Mouse (Mus musculus): ENCODE results near the gene Pou5f2. TPM values are rescaled to one million over a fixed set of nuclear protein-coding genes. Genes with fewer than 3 reads are reported as not detected.

Gene Pou5f2
- total RNA-seq, 1 experiment: 0.85 TPM

DNA sequence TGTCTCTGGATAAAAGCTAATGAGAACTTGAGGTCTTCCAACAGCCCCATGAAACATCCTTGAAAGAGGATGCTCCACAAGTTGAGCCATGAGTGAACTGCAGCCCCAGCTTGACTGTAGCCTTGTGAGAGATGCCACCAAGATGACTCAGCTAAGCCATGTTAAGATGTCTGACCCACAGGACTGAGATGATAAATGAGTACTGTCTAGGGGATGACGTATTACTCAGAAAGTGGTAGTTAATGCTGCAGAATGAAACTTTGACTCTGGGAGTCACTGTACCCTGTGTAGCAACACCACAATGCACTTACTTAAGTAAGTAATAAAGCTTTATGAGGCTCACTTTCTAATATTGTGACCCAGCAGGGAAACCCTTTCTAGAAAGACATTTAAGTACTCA is 14.5 kb upstream of the Pou5f2 start:
- TF ChIP-seq ZNF384 (IDR thresholded peaks at IDR 0.05; ENCODE audit: low read depth, low read length): no peak
- no peak for TF ChIP-seq HCFC1 (IDR thresholded peaks at IDR 0.05; ENCODE audit: borderline replicate concordance, insufficient read depth, low read length)
- TF ChIP-seq ZC3H11A (IDR thresholded peaks at IDR 0.05; ENCODE audit: borderline replicate concordance, low read depth, low read length): no peak
- Histone ChIP-seq H3K27ac (ENCODE audit: insufficient read depth, low read depth, low read length, poor library complexity, severe bottlenecking) (no peak overlapping the region), H3K9me3 (ENCODE audit: control insufficient read depth, insufficient read depth, low read depth, low read length) (no peaks in the 10 kb centered on the region), H3K9ac (ENCODE audit: insufficient read depth, low read depth, low read length, poor library complexity, severe bottlenecking) (no peak overlapping the region), H3K4me3 (ENCODE audit: insufficient read depth in 1 of 2, low read depth in 1 of 2, low read length in 2 of 2, poor library complexity in 1 of 2, severe bottlenecking in 1 of 2) (no peak overlapping the region), H3K4me1 (ENCODE audit: control insufficient read depth in 2 of 2, insufficient read depth in 2 of 2, low read length in 2 of 2, poor library complexity in 1 of 2) (no peaks in the 10 kb centered on the region), H3K36me3 (ENCODE audit: control insufficient read depth, insufficient read depth, low read length, poor library complexity, severe bottlenecking) (no peaks in the 10 kb centered on the region)
- no peak for DNase-seq (ENCODE audit: low read depth, low spot score)
- in situ Hi-C loops (cut with MboI; ENCODE audit: low sequenced_read_pairs in 2 of 2, unreplicated experiment in 2 of 2): no loop called here

DNA sequence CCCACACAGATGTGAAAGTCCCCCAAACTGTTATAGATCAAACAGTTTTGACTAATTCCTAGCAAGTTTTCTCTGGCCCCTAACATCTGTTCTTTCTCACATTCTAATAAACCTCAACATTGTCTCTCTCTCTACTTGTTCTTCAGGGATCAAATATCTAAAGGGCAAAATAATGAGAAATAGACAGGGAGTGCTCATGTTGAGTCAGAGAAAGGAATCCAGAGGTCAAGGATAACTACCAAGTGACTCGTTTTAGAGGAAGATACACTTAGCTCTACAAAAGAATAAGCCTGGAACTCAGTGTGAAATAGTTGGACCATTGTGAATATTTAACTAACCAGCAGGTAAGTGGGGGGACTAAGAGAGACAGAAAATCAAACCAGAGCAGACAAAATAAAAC is 8.1 kb downstream of the Pou5f2 start:
- TF ChIP-seq MAFK (IDR thresholded peaks at IDR 0.05; ENCODE audit: insufficient read depth, low read depth, low read length) (no peak), CHD2 (IDR thresholded peaks at IDR 0.05; ENCODE audit: low read depth, low read length) (no peak), HCFC1 (IDR thresholded peaks at IDR 0.05; ENCODE audit: borderline replicate concordance, insufficient read depth, low read length) (no peak), ZC3H11A (IDR thresholded peaks at IDR 0.05; ENCODE audit: borderline replicate concordance, low read depth, low read length) (no peak), ZNF384 (IDR thresholded peaks at IDR 0.05; ENCODE audit: low read depth, low read length) (no peak)
- no peaks in the 10 kb centered on the region for H3K4me1 ChIP-seq (ENCODE audit: control insufficient read depth in 2 of 2, insufficient read depth in 2 of 2, low read length in 2 of 2, poor library complexity in 1 of 2)
- no peak overlapping the region for H3K9ac ChIP-seq (ENCODE audit: insufficient read depth, low read depth, low read length, poor library complexity, severe bottlenecking)
- in situ Hi-C loops (cut with MboI; ENCODE audit: low sequenced_read_pairs in 2 of 2, unreplicated experiment in 2 of 2): loop anchor here in 1 of 2 experiments (5.0 kb wide), 1 partner anchor 861 kb away; no protein-coding TSS in a partner anchor
- no peak overlapping the region for H3K27ac ChIP-seq (ENCODE audit: insufficient read depth, low read depth, low read length, poor library complexity, severe bottlenecking)
- no peak overlapping the region for H3K4me3 ChIP-seq (ENCODE audit: insufficient read depth in 1 of 2, low read depth in 1 of 2, low read length in 2 of 2, poor library complexity in 1 of 2, severe bottlenecking in 1 of 2)
- H3K36me3 ChIP-seq (ENCODE audit: control insufficient read depth, insufficient read depth, low read length, poor library complexity, severe bottlenecking): no peaks in the 10 kb centered on the region
- H3K9me3 ChIP-seq (ENCODE audit: control insufficient read depth, insufficient read depth, low read depth, low read length): no peaks in the 10 kb centered on the region
- DNase-seq (ENCODE audit: low read depth, low spot score): no peak

DNA sequence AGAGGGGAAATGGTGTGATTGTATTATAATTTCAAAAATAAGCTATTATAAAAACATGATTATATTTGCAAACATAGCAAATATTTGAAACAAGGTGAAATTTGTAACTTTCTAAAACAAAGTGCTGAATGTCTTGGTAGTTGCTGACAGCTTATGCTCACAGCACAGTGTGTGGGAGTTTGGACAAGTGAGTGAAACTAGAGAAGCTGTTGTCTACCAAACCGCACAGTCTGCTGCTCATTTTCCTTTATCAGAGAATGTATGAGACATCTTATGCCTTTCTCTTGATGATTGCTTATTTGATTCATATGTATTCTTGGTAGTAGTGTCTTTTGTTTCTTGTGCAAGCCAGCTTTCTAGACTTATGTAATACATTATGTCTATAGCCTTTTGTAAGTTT is 12.5 kb downstream of the Pou5f2 start:
- DNase-seq (ENCODE audit: low read depth, low spot score): no peak
- no peaks in the 10 kb centered on the region for H3K9me3 ChIP-seq (ENCODE audit: control insufficient read depth, insufficient read depth, low read depth, low read length)
- in situ Hi-C loops (cut with MboI; ENCODE audit: low sequenced_read_pairs in 2 of 2, unreplicated experiment in 2 of 2): no loop called here

DNA sequence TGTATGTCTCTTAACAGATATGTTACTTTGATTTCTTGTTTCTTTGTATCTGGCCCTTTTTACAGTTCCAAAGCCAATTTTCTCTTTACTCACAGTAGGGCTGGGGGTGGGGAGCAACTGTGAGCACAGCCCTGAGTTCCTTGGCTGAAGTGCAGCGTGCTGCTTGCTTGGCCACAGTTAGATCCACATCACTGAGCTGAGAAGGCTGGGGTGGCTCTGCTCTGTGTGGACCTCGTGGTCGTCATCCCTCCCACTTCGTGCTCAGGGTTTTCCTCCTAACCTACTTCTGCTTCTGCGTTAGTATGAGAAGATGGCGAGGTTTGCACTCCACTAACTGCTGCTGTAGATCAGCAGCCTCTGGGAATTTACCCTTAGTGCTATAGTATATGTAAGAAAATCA is 18.5 kb downstream of the Pou5f2 start:
- no peaks in the 10 kb centered on the region for H3K36me3 ChIP-seq (ENCODE audit: control insufficient read depth, insufficient read depth, low read length, poor library complexity, severe bottlenecking)
- no peak overlapping the region for H3K27ac ChIP-seq (ENCODE audit: insufficient read depth, low read depth, low read length, poor library complexity, severe bottlenecking)
- no peak for DNase-seq (ENCODE audit: low read depth, low spot score)
- no peaks in the 10 kb centered on the region for H3K9me3 ChIP-seq (ENCODE audit: control insufficient read depth, insufficient read depth, low read depth, low read length)
- H3K9ac ChIP-seq (ENCODE audit: insufficient read depth, low read depth, low read length, poor library complexity, severe bottlenecking): no peak overlapping the region
- H3K4me3 ChIP-seq (ENCODE audit: insufficient read depth in 1 of 2, low read depth in 1 of 2, low read length in 2 of 2, poor library complexity in 1 of 2, severe bottlenecking in 1 of 2): no peak overlapping the region
- H3K4me1 ChIP-seq (ENCODE audit: control insufficient read depth in 2 of 2, insufficient read depth in 2 of 2, low read length in 2 of 2, poor library complexity in 1 of 2): no peaks in the 10 kb centered on the region
- TF ChIP-seq CHD2 (IDR thresholded peaks at IDR 0.05; ENCODE audit: low read depth, low read length) (no peak), MAFK (IDR thresholded peaks at IDR 0.05; ENCODE audit: insufficient read depth, low read depth, low read length) (no peak), HCFC1 (IDR thresholded peaks at IDR 0.05; ENCODE audit: borderline replicate concordance, insufficient read depth, low read length) (no peak), ZNF384 (IDR thresholded peaks at IDR 0.05; ENCODE audit: low read depth, low read length) (no peak), ZC3H11A (IDR thresholded peaks at IDR 0.05; ENCODE audit: borderline replicate concordance, low read depth, low read length) (no peak)
- in situ Hi-C loops (cut with MboI; ENCODE audit: low sequenced_read_pairs in 2 of 2, unreplicated experiment in 2 of 2): no loop called here

More for the DNA sequence above, 12.5 kb downstream of the Pou5f2 start:
- no peak overlapping the region for H3K4me3 ChIP-seq (ENCODE audit: insufficient read depth in 1 of 2, low read depth in 1 of 2, low read length in 2 of 2, poor library complexity in 1 of 2, severe bottlenecking in 1 of 2)
- H3K9ac ChIP-seq (ENCODE audit: insufficient read depth, low read depth, low read length, poor library complexity, severe bottlenecking): no peak overlapping the region
- no peak for TF ChIP-seq CHD2 (IDR thresholded peaks at IDR 0.05; ENCODE audit: low read depth, low read length)
- TF ChIP-seq ZC3H11A (IDR thresholded peaks at IDR 0.05; ENCODE audit: borderline replicate concordance, low read depth, low read length): no peak
- TF ChIP-seq MAFK (IDR thresholded peaks at IDR 0.05; ENCODE audit: insufficient read depth, low read depth, low read length): no peak
- no peak for TF ChIP-seq ZNF384 (IDR thresholded peaks at IDR 0.05; ENCODE audit: low read depth, low read length)
- TF ChIP-seq HCFC1 (IDR thresholded peaks at IDR 0.05; ENCODE audit: borderline replicate concordance, insufficient read depth, low read length): no peak
- H3K36me3 ChIP-seq (ENCODE audit: control insufficient read depth, insufficient read depth, low read length, poor library complexity, severe bottlenecking): no peaks in the 10 kb centered on the region
- H3K27ac ChIP-seq (ENCODE audit: insufficient read depth, low read depth, low read length, poor library complexity, severe bottlenecking): no peak overlapping the region
- H3K4me1 ChIP-seq (ENCODE audit: control insufficient read depth in 2 of 2, insufficient read depth in 2 of 2, low read length in 2 of 2, poor library complexity in 1 of 2): no peaks in the 10 kb centered on the region

DNA sequence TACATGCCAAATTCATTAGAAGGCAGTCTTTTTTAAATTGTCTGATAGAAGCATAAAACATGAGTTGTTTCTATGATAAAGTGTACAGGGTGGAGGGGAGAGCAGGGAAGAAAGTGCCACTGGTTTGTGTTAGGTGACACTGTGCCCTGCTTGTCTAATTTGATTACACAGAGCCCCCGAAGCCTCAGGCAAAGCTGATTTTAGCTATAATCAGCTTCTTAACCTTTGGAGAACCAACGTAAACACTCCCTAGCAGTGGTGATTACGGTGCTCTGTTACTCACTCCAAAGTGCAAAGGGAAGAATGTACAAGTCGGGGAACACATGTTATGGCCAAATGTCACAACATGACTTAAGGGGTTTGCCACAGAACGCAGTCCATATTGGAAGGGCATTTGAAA is 20.4 kb downstream of the Pou5f2 start:
- Histone ChIP-seq H3K9ac (ENCODE audit: insufficient read depth, low read depth, low read length, poor library complexity, severe bottlenecking) (no peak overlapping the region), H3K9me3 (ENCODE audit: control insufficient read depth, insufficient read depth, low read depth, low read length) (no peaks in the 10 kb centered on the region), H3K4me3 (ENCODE audit: insufficient read depth in 1 of 2, low read depth in 1 of 2, low read length in 2 of 2, poor library complexity in 1 of 2, severe bottlenecking in 1 of 2) (no peak overlapping the region), H3K4me1 (ENCODE audit: control insufficient read depth in 2 of 2, insufficient read depth in 2 of 2, low read length in 2 of 2, poor library complexity in 1 of 2) (no peaks in the 10 kb centered on the region), H3K27ac (ENCODE audit: insufficient read depth, low read depth, low read length, poor library complexity, severe bottlenecking) (no peak overlapping the region), H3K36me3 (ENCODE audit: control insufficient read depth, insufficient read depth, low read length, poor library complexity, severe bottlenecking) (no peaks in the 10 kb centered on the region)
- DNase-seq (ENCODE audit: low read depth, low spot score): no peak
- TF ChIP-seq ZC3H11A (IDR thresholded peaks at IDR 0.05; ENCODE audit: borderline replicate concordance, low read depth, low read length) (no peak), ZNF384 (IDR thresholded peaks at IDR 0.05; ENCODE audit: low read depth, low read length) (no peak)
- in situ Hi-C loops (cut with MboI; ENCODE audit: low sequenced_read_pairs in 2 of 2, unreplicated experiment in 2 of 2): no loop called here

Other genes starting within 250 kb of the Pou5f2 start
- 0.21 and 1.9 TPM in 2 replicates for gene Nr2f1, start 174.9 kb downstream of the Pou5f2 start, total RNA-seq (2012; rRNA removed)

Data from ES-E14 (cell line).